Mouse (Mus musculus) hindbrain, postnatal 0 days (tissue): ENCODE measurements at regions not wholly inside any gene's neighbourhood (a gene's known extent, or its start where the extent isn't known, plus 50 kb on each side); places are given as distances from the start of the nearest gene placed in this dataset.
"Not testable (repeated sequence)": the region's sequence is repeated elsewhere in the genome, so short reads cannot be mapped to it uniquely, and the experiment has no call there.

Experiments
- ATAC-seq: fragments of 200-750 bp; cut with Nextera tagmentation; 2 replicates; pipeline ENCODE4 v1.8.0; 2017; ENCODE audit warnings: mild to moderate bottlenecking, moderate TSS enrichment, moderate library complexity
- DNase-seq: peaks from one replicate; pipeline ENCODE4 v3.0.0-alpha.2; 2015; ENCODE audit warnings: low spot score
- H3K27ac ChIP-seq: fragments of 300-500 bp; sonication (generic); 2 replicates; pipeline ENCODE4 v1.5.1; 2014; ENCODE audit warnings: mild to moderate bottlenecking
- H3K27me3 ChIP-seq: fragments of 300-500 bp; sonication (generic); 2 replicates; pipeline ENCODE4 v1.6.1; 2014; ENCODE audit warnings: low read length, mixed read lengths; ENCODE audit not compliant: insufficient read depth
- H3K36me3 ChIP-seq: fragments of 300-500 bp; sonication (generic); 2 replicates; pipeline ENCODE4 v1.6.1; 2014; ENCODE audit warnings: low read length, mixed read lengths; ENCODE audit not compliant: insufficient read depth
- H3K4me1 ChIP-seq: fragments of 300-500 bp; sonication (generic); 2 replicates; pipeline ENCODE4 v1.6.1; 2014; ENCODE audit warnings: antibody characterized with exemption, low read length, mixed read lengths; ENCODE audit not compliant: insufficient read depth
- H3K4me2 ChIP-seq: fragments of 300-500 bp; sonication (generic); 2 replicates; pipeline ENCODE4 v1.6.1; 2014; ENCODE audit warnings: low read depth, mild to moderate bottlenecking, low read length, moderate library complexity, mixed read lengths
- H3K4me3 ChIP-seq: fragments of 300-500 bp; sonication (generic); 2 replicates; pipeline ENCODE4 v1.5.1; 2014; ENCODE audit warnings: low read length
- H3K9ac ChIP-seq: fragments of 300-500 bp; sonication (generic); replicated peaks from 2 replicates; pipeline ENCODE4 v1.6.1; 2014; ENCODE audit warnings: mild to moderate bottlenecking, low read length, moderate library complexity, mixed read lengths
- H3K9me3 ChIP-seq: fragments of 300-500 bp; sonication (generic); 2 replicates; pipeline ENCODE4 v1.6.1; 2016; ENCODE audit warnings: low read length, mixed read lengths
- CTCF ChIP-seq: IDR thresholded peaks from 2 replicates; pipeline ENCODE4 v1.5.1; 2016; ENCODE audit warnings: antibody characterized with exemption, control low read depth, low read depth
- WGBS: fragments of 180-500 bp; shearing (Covaris S2); extraction: QIAGEN DNeasy Blood & Tissue Kit; methylation state at CpG from one replicate; pipeline ENCODE4 v1.1.7; 2014; 5-methylcytosine and 5-hydroxymethylcytosine counted together

DNA sequence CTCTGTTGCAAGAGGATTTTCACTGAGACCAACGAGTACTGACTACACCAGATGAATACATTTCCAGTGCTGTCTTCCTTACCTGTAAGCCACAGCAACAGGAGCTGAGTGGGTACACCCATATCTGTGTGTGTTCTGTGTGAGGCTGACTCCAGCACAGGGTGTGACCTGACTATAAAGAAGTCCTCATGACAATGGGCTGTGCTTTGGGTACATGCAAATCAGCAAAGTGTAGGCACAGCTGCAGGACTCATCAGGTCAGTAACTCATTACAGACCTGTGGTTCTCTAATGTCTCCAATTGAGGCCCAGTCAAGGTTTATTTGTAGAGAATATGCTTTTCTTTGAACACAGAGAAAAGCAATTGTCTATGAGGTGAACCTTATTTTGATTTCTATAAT lies 1299.6 kb upstream of the Tacstd2 start:
- Histone ChIP-seq H3K9ac (no peak overlapping the region), H3K36me3 (no peaks in the 10 kb centered on the region), H3K27me3 (no peaks in the 10 kb centered on the region), H3K4me1 (no peaks in the 10 kb centered on the region), H3K4me2 (no peak overlapping the region), H3K27ac (no peak overlapping the region), H3K9me3 (no peaks in the 10 kb centered on the region), H3K4me3 (no peak overlapping the region)
- no peak for ATAC-seq
- 82% methylated on average over 1 of the region's 1 CpGs for WGBS
- DNase-seq = no peak
- no peak for TF ChIP-seq CTCF

DNA sequence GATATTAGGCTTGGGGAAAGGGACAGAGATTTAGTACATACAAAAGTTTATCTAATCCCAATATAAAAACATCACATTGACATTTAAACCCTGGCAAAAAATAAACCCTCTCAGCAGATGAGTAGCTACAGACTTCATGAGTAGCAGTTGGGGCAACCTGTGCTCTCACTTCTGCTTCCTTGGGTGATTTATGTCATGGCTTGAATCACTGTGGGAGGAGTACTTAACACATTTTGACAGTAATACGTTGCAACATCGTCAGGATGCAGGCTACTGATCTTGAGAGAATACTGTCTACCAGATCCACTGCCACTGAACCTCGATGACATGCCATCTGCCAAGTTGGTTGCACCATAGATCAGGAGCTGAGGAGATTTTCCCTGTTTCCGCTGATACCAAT lies 1299.0 kb upstream of the Tacstd2 start:
- Histone ChIP-seq H3K9me3 (no peaks in the 10 kb centered on the region), H3K36me3 (no peaks in the 10 kb centered on the region), H3K4me1 (no peaks in the 10 kb centered on the region), H3K27ac (no peak overlapping the region), H3K9ac (no peak overlapping the region), H3K4me3 (no peak overlapping the region), H3K27me3 (no peaks in the 10 kb centered on the region), H3K4me2 (no peak overlapping the region)
- 74% methylated on average over 4 of the region's 4 CpGs for WGBS
- DNase-seq = no peak
- no peak for ATAC-seq
- no peak for TF ChIP-seq CTCF

DNA sequence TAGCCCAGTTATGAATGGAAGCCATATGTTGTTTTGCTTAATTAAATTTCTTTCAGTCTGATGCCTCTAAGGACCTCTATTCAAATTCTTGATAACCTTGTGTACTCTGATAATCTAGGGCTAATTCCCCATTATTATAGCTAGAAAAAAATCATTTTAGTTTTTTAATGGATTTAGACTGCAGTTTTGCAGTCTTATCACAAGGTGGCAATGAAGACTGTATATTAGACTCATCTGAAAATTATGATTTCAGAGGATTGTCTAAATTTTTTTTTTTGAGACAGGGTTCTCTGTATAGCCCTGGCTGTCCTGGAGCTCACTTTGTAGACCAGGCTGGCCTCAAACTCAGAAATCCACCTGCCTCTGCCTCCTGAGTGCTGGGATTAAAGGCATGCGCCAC lies 1292.9 kb upstream of the Tacstd2 start:
- H3K36me3 ChIP-seq, H3K4me1 ChIP-seq, H3K27me3 ChIP-seq, H3K9me3 ChIP-seq, H3K4me2 ChIP-seq, ATAC-seq, H3K9ac ChIP-seq, H3K4me3 ChIP-seq, H3K27ac ChIP-seq: not testable (repeated sequence)
- peak; percentile 31; the same call in 1 of the 2 replicates for TF ChIP-seq CTCF
- peak; percentile 14 for DNase-seq
- 86% methylated on average over 1 of the region's 1 CpGs for WGBS

DNA sequence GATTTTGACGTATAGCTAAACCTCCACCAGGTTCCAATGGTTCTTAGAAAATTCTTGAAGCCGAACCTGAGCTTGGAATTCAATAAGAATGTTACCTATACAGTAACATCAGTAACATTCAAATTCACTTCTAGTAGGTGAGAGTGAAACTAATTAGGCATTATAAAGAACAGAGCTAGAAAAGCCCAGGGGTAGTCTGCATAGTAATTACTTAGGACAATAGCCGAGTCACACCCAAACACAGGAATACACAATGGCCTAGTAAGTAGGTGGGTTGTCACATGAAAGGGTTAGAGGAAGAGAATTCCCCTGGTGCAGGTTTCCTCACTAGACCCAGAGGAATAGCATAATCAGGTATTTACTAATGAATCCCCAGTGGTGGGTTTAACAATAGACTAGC lies 1277.8 kb upstream of the Tacstd2 start:
- Histone ChIP-seq H3K9me3 (no peaks in the 10 kb centered on the region), H3K27ac (no peak overlapping the region), H3K9ac (no peak overlapping the region), H3K36me3 (no peaks in the 10 kb centered on the region), H3K4me2 (no peak overlapping the region), H3K27me3 (no peaks in the 10 kb centered on the region), H3K4me1 (no peaks in the 10 kb centered on the region), H3K4me3 (no peak overlapping the region)
- no peak for TF ChIP-seq CTCF
- WGBS = 77% methylated on average over 3 of the region's 3 CpGs
- ATAC-seq (no peak), DNase-seq (no peak)

DNA sequence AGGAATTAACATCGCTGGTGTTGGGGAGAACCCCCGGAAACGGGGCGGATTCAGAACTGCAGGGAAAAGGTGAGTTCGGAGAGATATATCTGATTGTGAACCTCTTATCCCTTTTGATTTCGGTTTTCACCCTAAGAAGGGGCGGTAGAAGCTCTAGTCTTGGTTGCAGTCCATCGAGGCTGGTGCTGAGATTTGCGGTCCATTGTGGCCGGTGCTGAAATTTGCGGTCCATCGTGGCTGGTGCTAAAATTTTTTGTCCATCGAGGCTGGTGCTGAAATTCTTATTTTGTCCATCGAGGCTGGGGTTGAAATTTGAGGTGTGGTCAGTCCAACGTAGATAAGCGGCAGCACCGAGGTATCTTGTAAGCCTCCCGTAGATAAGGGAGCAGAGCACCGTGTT lies 1263.6 kb upstream of the Tacstd2 start:
- H3K4me1 ChIP-seq, H3K36me3 ChIP-seq, ATAC-seq, H3K9me3 ChIP-seq, H3K4me2 ChIP-seq, H3K27me3 ChIP-seq, DNase-seq, H3K4me3 ChIP-seq, H3K27ac ChIP-seq, H3K9ac ChIP-seq: not testable (repeated sequence)
- WGBS = 92% methylated on average over 16 of the region's 19 CpGs

DNA sequence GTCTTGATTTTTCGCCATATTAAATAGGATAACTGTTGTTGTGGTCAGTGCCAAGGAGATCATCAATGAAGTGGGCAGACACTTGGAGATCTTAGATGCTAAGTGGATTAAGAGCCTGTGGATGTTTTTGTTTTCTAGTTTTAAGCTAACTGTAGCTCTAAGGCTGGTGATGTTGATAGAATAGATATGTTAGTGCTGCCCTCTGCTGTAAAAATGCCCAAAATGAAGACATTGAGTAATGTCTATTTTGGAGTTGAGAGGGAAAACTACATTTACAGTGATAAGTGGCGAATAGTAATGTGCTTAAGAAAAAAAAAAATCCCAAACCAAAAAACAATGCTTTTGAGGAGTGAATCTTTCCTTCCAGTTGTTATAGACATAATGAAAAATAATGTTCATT lies 1235.9 kb upstream of the Tacstd2 start:
- DNase-seq (no peak), ATAC-seq (no peak)
- H3K4me1 ChIP-seq = no peaks in the 10 kb centered on the region
- no peaks in the 10 kb centered on the region for H3K27me3 ChIP-seq
- H3K4me2 ChIP-seq = no peak overlapping the region
- no peak overlapping the region for H3K4me3 ChIP-seq
- H3K9me3 ChIP-seq = no peaks in the 10 kb centered on the region
- no peak overlapping the region for H3K27ac ChIP-seq
- no peaks in the 10 kb centered on the region for H3K36me3 ChIP-seq
- TF ChIP-seq CTCF = peak; percentile 10; the same call in 1 of the 2 replicates
- no peak overlapping the region for H3K9ac ChIP-seq
- WGBS = 86% methylated on average over 2 of the region's 2 CpGs

DNA sequence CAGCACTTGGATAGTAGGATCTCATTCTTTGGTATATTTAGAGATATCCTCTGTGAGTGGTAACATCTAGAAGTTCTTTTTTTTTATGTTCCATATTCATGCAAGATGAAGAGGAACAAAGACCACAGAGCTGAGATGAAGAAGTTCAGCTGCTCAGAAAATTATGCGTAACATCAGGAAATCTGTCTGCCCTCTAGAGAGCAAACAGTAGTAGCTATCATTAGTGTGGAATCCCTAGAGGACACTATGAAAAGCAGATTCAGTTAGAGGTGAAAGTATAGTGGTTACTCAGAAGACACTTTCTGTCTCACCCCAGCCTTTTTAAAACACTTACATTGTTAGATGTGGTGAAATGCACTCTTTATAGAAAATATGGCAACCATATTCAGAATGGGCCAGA lies 1214.9 kb upstream of the Tacstd2 start:
- Histone ChIP-seq H3K4me1 (no peaks in the 10 kb centered on the region), H3K9me3 (no peaks in the 10 kb centered on the region), H3K9ac (no peak overlapping the region), H3K4me2 (no peak overlapping the region), H3K36me3 (no peaks in the 10 kb centered on the region), H3K4me3 (no peak overlapping the region), H3K27ac (no peak overlapping the region), H3K27me3 (no peaks in the 10 kb centered on the region)
- DNase-seq = no peak
- no peak for ATAC-seq
- WGBS = 93% methylated on average over 1 of the region's 1 CpGs
- no peak for TF ChIP-seq CTCF

DNA sequence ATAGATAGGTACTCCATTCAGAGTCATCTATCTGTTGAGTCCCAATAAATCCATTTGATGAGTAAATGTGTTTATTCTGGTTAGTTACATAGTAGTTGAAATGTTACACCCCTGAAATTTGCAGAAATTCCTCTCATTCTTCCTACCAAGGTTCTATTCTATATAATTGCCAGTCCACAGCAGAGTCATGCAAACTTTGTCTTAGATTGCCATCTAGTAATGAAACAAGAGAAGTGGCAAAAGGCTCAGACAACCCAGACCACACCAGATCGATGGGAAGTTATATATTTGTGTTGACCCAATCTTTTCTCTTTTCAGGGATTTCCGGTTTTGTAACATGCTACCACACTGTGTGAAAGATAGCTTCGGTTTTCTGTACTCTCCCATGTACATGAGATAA lies 1214.1 kb upstream of the Tacstd2 start:
- DNase-seq (no peak), ATAC-seq (no peak)
- H3K36me3 ChIP-seq = no peaks in the 10 kb centered on the region
- no peak overlapping the region for H3K9ac ChIP-seq
- H3K4me3 ChIP-seq = no peak overlapping the region
- H3K4me1 ChIP-seq = no peaks in the 10 kb centered on the region
- H3K4me2 ChIP-seq = no peak overlapping the region
- WGBS = 78% methylated on average over 3 of the region's 3 CpGs
- no peak for TF ChIP-seq CTCF
- H3K27ac ChIP-seq = no peak overlapping the region
- H3K9me3 ChIP-seq = no peaks in the 10 kb centered on the region
- H3K27me3 ChIP-seq = no peaks in the 10 kb centered on the region
